Mouse (Mus musculus) embryo, embryonic 9.5 days (tissue): ENCODE data around the gene Wrap53.

ENCODE experiments used
- DNase-seq: peaks from one replicate; pipeline ENCODE4 v3.0.0-alpha.2; 2017; ENCODE audit errors: extremely low spot score

The Wrap53 gene

GRCm38 (mm10) chr11:69601768-69602167 is 21.7 kb upstream of the Wrap53 start:
- no peak for DNase-seq

GRCm38 (mm10) chr11:69600098-69600497 is 20.0 kb upstream of the Wrap53 start:
- peak; percentile 63 for DNase-seq

GRCm38 (mm10) chr11:69599436-69599835 is 19.4 kb upstream of the Wrap53 start:
- DNase-seq, result no peak

GRCm38 (mm10) chr11:69594853-69595252 is 14.8 kb upstream of the Wrap53 start:
- no peak for DNase-seq

- DNase-seq, result no peak
These were observed 12.7 kb upstream of the Wrap53 start for GRCm38 (mm10) chr11:69592799-69593198.

GRCm38 (mm10) chr11:69591899-69592637 is 12.0 kb upstream of the Wrap53 start:
- DNase-seq, result no peak

GRCm38 (mm10) chr11:69591424-69591823 is 11.4 kb upstream of the Wrap53 start:
- DNase-seq, result no peak

- no peak for DNase-seq
These were observed 10.6 kb upstream of the Wrap53 start for GRCm38 (mm10) chr11:69590622-69591021.

- no peak for DNase-seq
These were observed 9.3 kb upstream of the Wrap53 start for GRCm38 (mm10) chr11:69589207-69589834.

- DNase-seq, result no peak
These were observed 5.8 kb upstream of the Wrap53 start for GRCm38 (mm10) chr11:69585718-69586325.

GRCm38 (mm10) chr11:69584937-69585336 is 4.9 kb upstream of the Wrap53 start:
- no peak for DNase-seq

GRCm38 (mm10) chr11:69584008-69584407 is 4.0 kb upstream of the Wrap53 start:
- no peak for DNase-seq

- DNase-seq, result no peak
These were observed 2.3 kb upstream of the Wrap53 start for GRCm38 (mm10) chr11:69582230-69582805.

- DNase-seq, result no peak
These were observed 1.8 kb upstream of the Wrap53 start for GRCm38 (mm10) chr11:69581814-69582213.

GRCm38 (mm10) chr11:69581147-69581688 is 1.2 kb upstream of the Wrap53 start:
- DNase-seq, result peak; percentile 91

- DNase-seq, result no peak
These were observed 604 bp upstream of the Wrap53 start for GRCm38 (mm10) chr11:69580572-69581146.

- DNase-seq, result peak; percentile 98
These were observed 682 bp downstream of the Wrap53 start for GRCm38 (mm10) chr11:69579128-69580017.

GRCm38 (mm10) chr11:69578301-69578700 is 1.8 kb downstream of the Wrap53 start:
- no peak for DNase-seq

- no peak for DNase-seq
These were observed 3.7 kb downstream of the Wrap53 start for GRCm38 (mm10) chr11:69576307-69576706.

GRCm38 (mm10) chr11:69575220-69575619 is 4.8 kb downstream of the Wrap53 start:
- no peak for DNase-seq

- no peak for DNase-seq
These were observed 14.9 kb downstream of the Wrap53 start for GRCm38 (mm10) chr11:69565131-69565530.
